Mouse (Mus musculus): ENCODE data around the gene Kif26a. TPM values are rescaled to one million over a fixed set of nuclear protein-coding genes. Genes with fewer than 3 reads are reported as not detected.

Kif26a gene
- polyA plus RNA-seq, 1 experiment: not detected

DNA sequence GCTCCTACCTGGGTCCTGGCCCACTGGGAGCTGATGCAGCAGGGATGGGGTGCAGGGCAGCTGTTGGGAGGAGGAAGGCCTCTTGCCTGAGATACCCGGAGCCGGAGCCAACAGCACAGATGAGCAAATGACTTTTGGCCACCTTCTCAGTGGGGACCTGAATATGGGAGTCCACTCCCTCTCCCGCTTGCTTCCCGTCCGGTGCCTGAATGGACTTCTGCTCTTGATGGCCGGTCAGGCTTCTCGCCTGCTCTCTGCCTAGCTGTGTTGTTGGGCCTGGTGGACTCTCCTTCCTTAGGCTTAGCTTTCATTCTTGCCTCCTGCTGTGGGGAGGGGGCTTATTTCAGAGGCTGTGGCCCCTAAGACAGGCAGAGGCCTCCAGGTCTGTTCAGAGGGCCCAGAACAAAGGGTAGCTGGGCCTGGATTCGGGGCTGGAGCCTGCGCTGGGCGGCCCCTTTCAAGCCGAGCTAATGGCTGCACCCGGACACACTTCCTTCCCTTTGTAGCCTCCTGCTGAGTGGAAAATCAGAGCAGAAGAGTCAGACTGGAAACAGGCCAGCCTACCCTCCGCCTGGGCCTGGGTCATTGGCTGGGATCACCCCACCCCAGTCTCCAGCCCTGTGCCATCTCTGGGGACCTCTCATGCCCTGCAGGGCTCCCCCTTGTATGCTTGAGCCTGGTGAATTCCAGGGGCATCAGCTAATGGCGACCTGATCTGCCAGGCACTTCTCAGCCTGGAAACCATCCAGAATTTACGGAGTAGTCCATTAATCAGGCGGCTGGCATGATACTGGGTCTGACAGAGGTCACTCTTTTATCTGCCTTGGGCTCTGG, 9.4 kb downstream of the Kif26a start:
- Histone ChIP-seq H3K36me3 (ENCODE audit: control insufficient read depth) (no peaks in the 10 kb centered on the region), H3K27me3 (ENCODE audit: control insufficient read depth) (no peaks in the 10 kb centered on the region), H3K4me1 (ENCODE audit: control insufficient read depth) (no peaks in the 10 kb centered on the region), H3K9me3 (ENCODE audit: control insufficient read depth, low read length) (no peaks in the 10 kb centered on the region), H3K4me3 (replicated peaks) (no peak overlapping the region)
- no peak for TF ChIP-seq TAL1 (IDR thresholded peaks at IDR 0.05; ENCODE audit: low read length)
- no peak for TF ChIP-seq GATA1 (IDR thresholded peaks at IDR 0.05; ENCODE audit: low read length)

DNA sequence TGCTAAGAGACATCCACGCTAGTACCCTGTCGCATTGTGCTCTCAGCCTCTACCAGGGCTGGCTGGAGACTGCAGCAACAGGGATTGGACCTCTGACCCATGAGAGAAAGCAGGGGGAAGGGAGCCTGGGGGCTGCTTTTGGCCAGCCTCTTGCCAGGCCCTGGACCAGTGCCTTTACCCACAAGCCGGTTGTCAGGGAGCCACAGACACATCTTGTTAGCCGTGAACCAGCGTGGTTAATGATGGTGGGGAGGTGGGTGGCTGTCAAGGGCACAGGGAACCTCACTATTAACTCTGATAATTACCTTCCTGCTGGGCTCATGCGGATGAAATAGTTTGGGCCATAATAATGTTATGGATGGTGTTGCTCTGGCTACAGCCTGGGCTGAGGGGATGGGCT, 10.8 kb downstream of the Kif26a start:
- TF ChIP-seq TAL1 (IDR thresholded peaks at IDR 0.05; ENCODE audit: low read length) (no peak), GATA1 (IDR thresholded peaks at IDR 0.05; ENCODE audit: low read length) (no peak)
- Histone ChIP-seq H3K27me3 (ENCODE audit: control insufficient read depth) (no peaks in the 10 kb centered on the region), H3K9me3 (ENCODE audit: control insufficient read depth, low read length) (no peaks in the 10 kb centered on the region), H3K4me3 (replicated peaks) (no peak overlapping the region), H3K36me3 (ENCODE audit: control insufficient read depth) (no peaks in the 10 kb centered on the region), H3K4me1 (ENCODE audit: control insufficient read depth) (no peaks in the 10 kb centered on the region)

DNA sequence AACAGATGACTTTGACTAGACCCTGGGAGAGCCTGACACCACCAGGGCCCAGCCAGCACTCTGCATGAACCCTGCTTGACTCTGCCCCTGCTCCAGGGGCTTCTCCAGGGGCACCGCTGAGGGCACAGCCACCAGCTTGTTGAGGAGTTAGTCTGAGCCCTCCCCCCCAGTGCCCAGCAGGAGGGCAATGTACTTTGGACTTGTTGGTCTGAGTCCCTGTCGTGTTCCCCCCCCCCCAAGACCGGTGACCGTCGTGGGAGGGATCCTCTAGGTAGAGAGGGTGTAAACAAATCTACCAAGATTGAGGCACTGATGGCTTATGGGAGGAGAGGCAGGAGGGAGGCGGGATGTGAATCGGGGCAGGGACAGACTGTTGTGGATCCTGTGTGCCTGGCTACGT, 12.2 kb downstream of the Kif26a start:
- Histone ChIP-seq H3K36me3 (ENCODE audit: control insufficient read depth) (no peaks in the 10 kb centered on the region), H3K27me3 (ENCODE audit: control insufficient read depth) (no peaks in the 10 kb centered on the region), H3K9me3 (ENCODE audit: control insufficient read depth, low read length) (no peaks in the 10 kb centered on the region), H3K4me3 (replicated peaks) (no peak overlapping the region), H3K4me1 (ENCODE audit: control insufficient read depth) (no peaks in the 10 kb centered on the region)
- TF ChIP-seq TAL1 (IDR thresholded peaks at IDR 0.05; ENCODE audit: low read length) (no peak), GATA1 (IDR thresholded peaks at IDR 0.05; ENCODE audit: low read length) (no peak)

DNA sequence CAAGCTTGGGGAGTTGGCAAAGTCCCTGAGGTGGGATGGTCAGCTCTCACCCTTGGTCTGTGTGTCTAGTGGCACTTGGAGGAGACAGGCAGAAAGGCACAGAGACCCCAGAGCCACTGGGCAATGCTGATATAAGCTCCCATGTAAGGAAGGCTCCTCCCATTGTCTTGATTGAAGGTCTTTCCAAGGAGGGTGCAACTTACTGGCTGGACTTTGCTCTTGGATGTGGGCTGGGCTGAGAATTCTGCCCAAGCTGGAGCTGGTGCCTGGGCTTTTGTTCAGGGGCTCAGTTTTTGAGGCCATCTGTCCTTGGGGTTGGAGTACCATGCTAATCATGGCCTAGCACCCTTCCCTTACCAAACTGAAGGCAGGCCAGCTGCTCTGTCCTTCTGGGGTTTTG, 12.8 kb downstream of the Kif26a start:
- Histone ChIP-seq H3K27me3 (ENCODE audit: control insufficient read depth) (no peaks in the 10 kb centered on the region), H3K36me3 (ENCODE audit: control insufficient read depth) (no peaks in the 10 kb centered on the region)

DNA sequence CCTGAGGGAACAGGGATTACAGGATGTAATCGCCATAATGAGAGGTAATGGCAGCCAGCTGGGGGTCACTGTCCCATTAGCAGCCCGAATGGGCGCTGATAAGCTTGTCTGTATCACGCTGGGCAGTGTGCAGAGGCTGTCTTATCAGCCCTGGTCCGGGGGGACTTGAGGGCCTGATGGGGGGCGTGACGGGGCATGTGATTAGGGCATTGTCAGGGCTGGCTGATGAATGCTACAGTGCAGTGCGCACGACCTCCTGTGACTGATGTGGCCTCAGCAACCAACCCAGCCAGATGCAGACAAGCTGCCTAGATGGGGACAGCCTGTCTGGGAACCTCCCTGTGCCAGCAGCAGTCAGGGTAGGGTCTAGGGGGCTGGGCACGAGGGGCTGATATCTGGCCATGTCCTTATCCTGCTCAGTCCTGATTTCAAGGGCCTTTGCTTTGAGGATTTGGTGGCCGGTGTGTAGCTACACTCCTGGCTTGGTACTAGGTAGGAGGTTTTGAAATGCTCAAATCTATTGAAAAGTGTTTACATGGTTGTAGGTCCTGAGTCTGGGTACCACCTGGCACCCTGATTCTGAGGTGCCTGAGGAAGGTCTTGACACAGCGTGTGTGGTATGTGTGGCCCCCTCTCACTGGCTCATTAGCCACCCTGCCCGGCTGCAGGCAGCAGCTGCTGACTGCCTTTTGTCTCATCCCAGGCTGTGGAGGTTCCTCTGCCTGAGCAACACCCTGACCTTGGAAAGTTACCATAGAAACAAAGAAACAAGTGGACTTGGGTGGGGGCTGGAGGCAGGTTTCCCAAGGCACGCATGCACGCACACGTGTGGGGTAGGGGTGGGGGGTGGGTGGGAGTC, 18.2 kb downstream of the Kif26a start:
- peaks cover 2% of the 10 kb centered on the region; the same call in 1 of the 2 replicates for H3K4me1 ChIP-seq (ENCODE audit: control insufficient read depth)
- TF ChIP-seq GATA1 (IDR thresholded peaks at IDR 0.05; ENCODE audit: low read length) (no peak), TAL1 (IDR thresholded peaks at IDR 0.05; ENCODE audit: low read length) (no peak)
- H3K4me3 ChIP-seq (replicated peaks): no peak overlapping the region
- H3K36me3 ChIP-seq (ENCODE audit: control insufficient read depth): no peaks in the 10 kb centered on the region
- no peaks in the 10 kb centered on the region for H3K27me3 ChIP-seq (ENCODE audit: control insufficient read depth)
- H3K9me3 ChIP-seq (ENCODE audit: control insufficient read depth, low read length): no peaks in the 10 kb centered on the region

More for the DNA sequence above, 12.8 kb downstream of the Kif26a start:
- H3K4me1 ChIP-seq (ENCODE audit: control insufficient read depth): no peaks in the 10 kb centered on the region
- TF ChIP-seq GATA1 (IDR thresholded peaks at IDR 0.05; ENCODE audit: low read length) (no peak), TAL1 (IDR thresholded peaks at IDR 0.05; ENCODE audit: low read length) (no peak)
- H3K9me3 ChIP-seq (ENCODE audit: control insufficient read depth, low read length): no peaks in the 10 kb centered on the region
- no peak overlapping the region for H3K4me3 ChIP-seq (replicated peaks)

DNA sequence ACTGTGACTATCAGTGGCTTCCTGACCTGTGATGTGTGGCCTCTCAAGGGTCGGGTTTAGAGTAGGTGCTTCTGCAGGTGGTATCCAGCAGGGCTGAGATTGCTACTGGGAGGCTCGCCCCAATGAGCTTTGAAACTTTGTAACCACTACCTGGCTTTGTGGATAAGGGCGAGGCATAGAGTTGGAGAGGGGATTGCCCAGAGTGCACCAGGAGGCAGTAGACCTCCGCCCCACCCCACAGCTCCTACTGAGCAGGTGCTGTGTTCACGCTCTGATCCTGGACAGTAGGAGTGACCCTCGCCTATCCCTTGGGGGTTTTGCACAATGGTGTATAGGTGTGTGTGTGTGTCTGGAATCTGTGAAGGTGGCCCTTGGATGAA, 18.8 kb downstream of the Kif26a start:
- H3K36me3 ChIP-seq (ENCODE audit: control insufficient read depth): no peaks in the 10 kb centered on the region
- no peaks in the 10 kb centered on the region for H3K27me3 ChIP-seq (ENCODE audit: control insufficient read depth)
- H3K4me3 ChIP-seq (replicated peaks): no peak overlapping the region
- peaks cover 2% of the 10 kb centered on the region; the same call in 1 of the 2 replicates for H3K4me1 ChIP-seq (ENCODE audit: control insufficient read depth)
- no peaks in the 10 kb centered on the region for H3K9me3 ChIP-seq (ENCODE audit: control insufficient read depth, low read length)
- TF ChIP-seq TAL1 (IDR thresholded peaks at IDR 0.05; ENCODE audit: low read length) (no peak), GATA1 (IDR thresholded peaks at IDR 0.05; ENCODE audit: low read length) (no peak)

DNA sequence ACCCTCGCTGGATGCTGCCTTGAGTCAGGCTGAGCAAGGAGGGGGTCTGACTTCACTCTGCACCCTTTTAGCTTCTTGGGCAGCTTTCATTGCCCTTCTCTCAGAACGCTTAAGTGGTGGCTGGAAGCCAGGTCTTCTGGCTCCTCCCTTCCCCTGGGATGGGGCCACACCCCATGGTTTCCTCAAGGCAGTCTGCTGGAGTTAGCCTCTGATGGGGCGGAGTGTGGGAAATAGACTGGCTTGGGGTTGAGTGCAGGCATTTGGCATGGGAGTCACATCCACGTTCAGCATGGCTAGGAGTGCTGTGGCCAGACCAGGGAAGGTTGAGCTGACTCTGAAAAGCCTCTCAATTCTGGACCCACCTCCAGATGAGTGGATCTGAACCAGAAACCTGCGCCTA, 23.2 kb downstream of the Kif26a start:
- H3K36me3 ChIP-seq (ENCODE audit: control insufficient read depth): no peaks in the 10 kb centered on the region
- H3K27me3 ChIP-seq (ENCODE audit: control insufficient read depth): no peaks in the 10 kb centered on the region
- TF ChIP-seq TAL1 (IDR thresholded peaks at IDR 0.05; ENCODE audit: low read length): no peak
- TF ChIP-seq GATA1 (IDR thresholded peaks at IDR 0.05; ENCODE audit: low read length): no peak
- H3K4me3 ChIP-seq (replicated peaks): no peak overlapping the region
- no peaks in the 10 kb centered on the region for H3K4me1 ChIP-seq (ENCODE audit: control insufficient read depth)
- no peaks in the 10 kb centered on the region for H3K9me3 ChIP-seq (ENCODE audit: control insufficient read depth, low read length)

DNA sequence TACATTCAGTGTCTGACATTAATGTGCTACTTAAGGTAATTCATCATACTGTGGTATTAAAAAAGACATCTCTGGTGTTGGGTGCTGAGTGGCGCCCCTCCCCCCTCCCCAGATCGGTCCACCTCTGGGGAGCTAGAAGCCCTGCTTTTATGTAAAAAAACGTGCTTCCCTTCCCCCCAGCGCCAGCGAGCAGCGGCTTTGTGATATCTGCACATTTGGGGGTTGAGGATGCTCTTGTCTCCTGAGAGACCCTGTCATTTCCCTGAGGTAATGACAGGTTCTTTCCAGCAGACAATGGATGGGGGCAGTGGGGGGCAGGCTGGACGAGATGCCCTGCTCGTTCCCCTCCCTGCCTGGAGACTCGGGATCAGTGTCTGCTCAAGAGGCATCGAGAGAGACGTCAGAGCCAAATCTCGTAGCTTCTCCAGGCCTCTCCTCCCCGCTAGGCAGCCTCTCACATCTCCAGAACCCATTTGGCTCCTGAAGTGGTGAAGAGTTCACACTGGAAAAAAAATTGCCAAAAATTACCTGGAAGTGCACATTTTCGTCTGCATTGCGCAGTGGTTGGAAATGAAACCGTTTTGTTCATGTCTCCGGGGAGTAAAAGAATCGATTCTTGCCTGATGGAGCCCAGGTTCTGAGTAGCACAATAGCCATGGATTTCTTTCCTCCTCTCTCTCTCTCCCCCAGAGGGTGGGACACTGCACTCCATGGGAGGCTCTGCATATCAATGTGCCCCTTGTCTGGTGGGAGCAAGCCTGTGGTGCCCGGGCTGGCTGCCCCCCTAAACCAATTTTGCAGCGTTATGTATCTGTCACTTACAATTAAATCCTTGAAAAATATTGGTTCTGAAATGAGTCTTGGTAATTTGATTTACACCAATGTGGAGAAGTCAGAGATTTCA, 24.9 kb downstream of the Kif26a start:
- no peaks in the 10 kb centered on the region for H3K27me3 ChIP-seq (ENCODE audit: control insufficient read depth)
- no peak for TF ChIP-seq TAL1 (IDR thresholded peaks at IDR 0.05; ENCODE audit: low read length)
- no peak for TF ChIP-seq GATA1 (IDR thresholded peaks at IDR 0.05; ENCODE audit: low read length)
- no peaks in the 10 kb centered on the region for H3K9me3 ChIP-seq (ENCODE audit: control insufficient read depth, low read length)
- H3K4me3 ChIP-seq (replicated peaks): no peak overlapping the region
- no peaks in the 10 kb centered on the region for H3K36me3 ChIP-seq (ENCODE audit: control insufficient read depth)
- no peaks in the 10 kb centered on the region for H3K4me1 ChIP-seq (ENCODE audit: control insufficient read depth)

Measured in erythroblast, embryonic 14.5 days (primary cell).